Mouse (Mus musculus): ENCODE measurements around the gene Ugt2a2. TPM values are rescaled to one million over a fixed set of nuclear protein-coding genes. Genes with fewer than 3 reads are reported as not detected.
"Not testable (repeated sequence)": the region's sequence is repeated elsewhere in the genome, so short reads cannot be mapped to it uniquely, and the experiment has no call there.

The Ugt2a2 gene
- total RNA-seq (2021), result not detected
- long read RNA-seq, experiment 1, result 0 reads
- long read RNA-seq, experiment 2, result 0 reads

GRCm38 (mm10) chr5:87482160-87482559, at the start of gene Ugt2a2:
TSS of gene Ugt2a2 (minus strand) at chr5:87482260.
- DNase-seq (ENCODE audit: low spot score in 2 of 2), result no peak

- not testable (repeated sequence) for DNase-seq (ENCODE audit: low spot score in 2 of 2)
Measured at GRCm38 (mm10) chr5:87523561-87523960, 41.5 kb upstream of the Ugt2a2 start.

- DNase-seq (ENCODE audit: low spot score in 2 of 2), result no peak
Measured at GRCm38 (mm10) chr5:87505776-87506458, 23.9 kb upstream of the Ugt2a2 start.

GRCm38 (mm10) chr5:87502687-87503086, 20.6 kb upstream of the Ugt2a2 start:
- no peak for DNase-seq (ENCODE audit: low spot score in 2 of 2)

- no peak for DNase-seq (ENCODE audit: low spot score in 2 of 2)
Measured at GRCm38 (mm10) chr5:87499341-87499740, 17.3 kb upstream of the Ugt2a2 start.

GRCm38 (mm10) chr5:87498936-87499335, 16.9 kb upstream of the Ugt2a2 start:
- no peak for DNase-seq (ENCODE audit: low spot score in 2 of 2)

- no peak for DNase-seq (ENCODE audit: low spot score in 2 of 2)
Measured at GRCm38 (mm10) chr5:87490771-87491170, 8.7 kb upstream of the Ugt2a2 start, which contains the start of gene Ugt2a1. TSS of gene Ugt2a1 (minus strand) at chr5:87490871.

GRCm38 (mm10) chr5:87486706-87487105, 4.6 kb upstream of the Ugt2a2 start, which contains the start of gene Gm43638:
TSS of gene Gm43638 (minus strand) at chr5:87486806.
- DNase-seq (ENCODE audit: low spot score in 2 of 2), result not testable (repeated sequence)

GRCm38 (mm10) chr5:87458810-87459209, 23.2 kb downstream of the Ugt2a2 start:
- no peak for DNase-seq (ENCODE audit: low spot score in 2 of 2)

GRCm38 (mm10) chr5:87457701-87458100, 24.4 kb downstream of the Ugt2a2 start:
- DNase-seq (ENCODE audit: low spot score in 2 of 2), result no peak

- DNase-seq (ENCODE audit: low spot score in 2 of 2), result no peak
Measured at GRCm38 (mm10) chr5:87456216-87456850, 25.7 kb downstream of the Ugt2a2 start.

- no peak for DNase-seq (ENCODE audit: low spot score in 2 of 2)
Measured at GRCm38 (mm10) chr5:87455519-87455918, 26.5 kb downstream of the Ugt2a2 start.

- not testable (repeated sequence) for DNase-seq (ENCODE audit: low spot score in 2 of 2)
Measured at GRCm38 (mm10) chr5:87452514-87452913, 29.5 kb downstream of the Ugt2a2 start.

GRCm38 (mm10) chr5:87436264-87436663, 45.8 kb downstream of the Ugt2a2 start:
- DNase-seq (ENCODE audit: low spot score in 2 of 2), result no peak

- DNase-seq (ENCODE audit: low spot score in 2 of 2), result no peak
Measured at GRCm38 (mm10) chr5:87425676-87426075, 56.4 kb downstream of the Ugt2a2 start.

GRCm38 (mm10) chr5:87424041-87424440, 58.0 kb downstream of the Ugt2a2 start, which contains the start of gene Ugt2b38:
TSS of gene Ugt2b38 (minus strand) at chr5:87424203.
- not testable (repeated sequence) for DNase-seq (ENCODE audit: low spot score in 2 of 2)

Other genes starting within 250 kb of the Ugt2a2 start
- gene Ugt2b37, start 227.5 kb downstream of the Ugt2a2 start, total RNA-seq (2021), result not detected
- gene Ugt2a3, start 145.1 kb downstream of the Ugt2a2 start, total RNA-seq (2021), result not detected
- gene Ugt2b38, start 58.1 kb downstream of the Ugt2a2 start, total RNA-seq (2021), result not detected
- not detected for gene Gm43638, start 4.5 kb upstream of the Ugt2a2 start, total RNA-seq (2021)
- not detected for gene Ugt2a1, start 8.6 kb upstream of the Ugt2a2 start, total RNA-seq (2021)
- gene Sult1b1, start 55.9 kb upstream of the Ugt2a2 start, total RNA-seq (2021), result not detected
- gene Sult1d1, start 86.8 kb upstream of the Ugt2a2 start, total RNA-seq (2021), result under 1 TPM in 1 of 2 experiments, not detected in 1; 0.27 TPM
- gene Sult1e1, start 109.3 kb upstream of the Ugt2a2 start, total RNA-seq (2021), result 1 to 10 TPM in 1 of 2 experiments, under 1 TPM in 1; 0.66 to 6.0 TPM
- gene Csn1s1, start 183.9 kb upstream of the Ugt2a2 start, total RNA-seq (2021), result not detected
- gene Csn2, start 217.4 kb upstream of the Ugt2a2 start, total RNA-seq (2021), result not detected

All from adrenal gland, adult 18-20 months (tissue).